Mouse (Mus musculus) neural tube, embryonic 14.5 days (tissue): Measurements from ENCODE around the gene Dpysl4. TPM values are rescaled to one million over a fixed set of nuclear protein-coding genes. Genes with fewer than 3 reads are reported as not detected.

Experiments
- ATAC-seq: fragments of 200-750 bp; cut with Nextera tagmentation; 2 replicates; pipeline ENCODE4 v1.8.0; 2017; ENCODE audit warnings: low read depth, mild to moderate bottlenecking, moderate TSS enrichment, moderate library complexity
- H3K27ac ChIP-seq: fragments of 300-500 bp; sonication (generic); 2 replicates; pipeline ENCODE4 v1.5.1; 2014; ENCODE audit warnings: low read depth, mild to moderate bottlenecking, control low read depth, low read length, moderate library complexity, mixed read lengths
- H3K27me3 ChIP-seq: fragments of 300-500 bp; sonication (generic); 2 replicates; pipeline ENCODE4 v1.6.1; 2014; ENCODE audit warnings: low read length; ENCODE audit not compliant: control insufficient read depth, insufficient read depth
- H3K36me3 ChIP-seq: fragments of 300-500 bp; sonication (generic); 2 replicates; pipeline ENCODE4 v1.6.1; 2014; ENCODE audit warnings: low read length, mixed read lengths; ENCODE audit not compliant: control insufficient read depth, insufficient read depth
- H3K4me1 ChIP-seq: fragments of 300-500 bp; sonication (generic); 2 replicates; pipeline ENCODE4 v1.6.1; 2014; ENCODE audit warnings: low read length; ENCODE audit not compliant: control insufficient read depth, insufficient read depth
- H3K4me2 ChIP-seq: fragments of 300-500 bp; sonication (generic); 2 replicates; pipeline ENCODE4 v1.6.1; 2014; ENCODE audit warnings: mild to moderate bottlenecking, low read depth, low read length, control low read depth
- H3K4me3 ChIP-seq: fragments of 300-500 bp; sonication (generic); 2 replicates; pipeline ENCODE4 v1.5.1; 2014; ENCODE audit warnings: low read depth, low read length, control low read depth, mixed read lengths
- H3K9ac ChIP-seq: fragments of 300-500 bp; sonication (generic); replicated peaks from 2 replicates; pipeline ENCODE4 v1.6.1; 2014; ENCODE audit warnings: low read depth, mild to moderate bottlenecking, control low read depth, low read length, mixed read lengths
- H3K9me3 ChIP-seq: fragments of 300-500 bp; sonication (generic); 2 replicates; pipeline ENCODE4 v1.6.1; 2016; ENCODE audit warnings: low read length; ENCODE audit not compliant: control insufficient read depth
- WGBS: fragments of 180-500 bp; shearing (Covaris S2); extraction: QIAGEN DNeasy Blood & Tissue Kit; methylation state at CpG from one replicate; pipeline ENCODE4 v1.1.7; 2014; 5-methylcytosine and 5-hydroxymethylcytosine counted together
- polyA plus RNA-seq: library from polyadenylated mRNA; unstranded; fragments of >200 nt; fragmentation: Nextera tagmentation; extraction: Ambion mirVana; gene quantifications from 2 replicates; pipeline ENCODE4 v1.2.1, GENCODE M21; 2014

Gene Dpysl4
- polyA plus RNA-seq, result 256 TPM in 2 replicates

DNA sequence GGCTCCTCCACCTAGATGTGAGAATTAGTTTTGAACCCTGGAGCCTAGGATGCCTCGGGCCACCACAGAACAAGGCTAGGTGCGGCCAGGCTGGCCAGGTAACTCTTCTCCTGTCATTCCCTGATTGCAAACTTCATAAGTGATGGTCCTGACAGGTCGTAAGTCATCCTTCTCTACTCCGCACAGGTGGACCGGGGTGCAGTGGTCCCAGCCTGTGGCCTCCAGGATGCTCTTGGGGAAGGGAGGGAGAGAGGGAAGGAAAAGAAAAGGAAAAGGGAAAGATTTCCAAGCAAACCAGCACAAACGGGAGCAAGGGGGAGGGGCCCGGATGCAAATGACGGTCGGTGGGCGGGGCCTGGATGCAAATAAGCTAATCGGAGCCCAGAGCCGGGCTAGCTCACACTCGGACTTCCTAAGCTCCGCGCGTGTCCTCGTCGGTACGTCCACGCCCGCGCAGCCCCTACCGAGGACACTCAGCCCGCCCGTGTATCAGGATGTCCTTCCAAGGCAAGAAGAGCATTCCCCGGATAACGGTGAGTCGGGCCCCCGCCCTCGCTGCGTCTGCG lies at the start of gene Dpysl4:
Dpysl4 (plus strand) TSS at position 373 of the 566 bp plus-strand sequence.
- H3K4me2 ChIP-seq, result peak within 1 kb of the TSS; percentile 63
- peaks cover 10% of the 10 kb centered on the region; the same call in 1 of the 2 replicates for H3K36me3 ChIP-seq
- peak within 1 kb of the TSS; percentile 96 for H3K9ac ChIP-seq
- peak; percentile 85 for ATAC-seq
- H3K4me3 ChIP-seq, result peak within 1 kb of the TSS; percentile 89
- WGBS, result 7% methylated on average over 32 of the region's 32 CpGs
- peak within 1 kb of the TSS; percentile 81 for H3K27ac ChIP-seq
- H3K4me1 ChIP-seq, result peaks cover 31% of the 10 kb centered on the region
- no peaks in the 10 kb centered on the region for H3K27me3 ChIP-seq
- no peaks in the 10 kb centered on the region; the same call in 1 of the 2 replicates for H3K9me3 ChIP-seq

DNA sequence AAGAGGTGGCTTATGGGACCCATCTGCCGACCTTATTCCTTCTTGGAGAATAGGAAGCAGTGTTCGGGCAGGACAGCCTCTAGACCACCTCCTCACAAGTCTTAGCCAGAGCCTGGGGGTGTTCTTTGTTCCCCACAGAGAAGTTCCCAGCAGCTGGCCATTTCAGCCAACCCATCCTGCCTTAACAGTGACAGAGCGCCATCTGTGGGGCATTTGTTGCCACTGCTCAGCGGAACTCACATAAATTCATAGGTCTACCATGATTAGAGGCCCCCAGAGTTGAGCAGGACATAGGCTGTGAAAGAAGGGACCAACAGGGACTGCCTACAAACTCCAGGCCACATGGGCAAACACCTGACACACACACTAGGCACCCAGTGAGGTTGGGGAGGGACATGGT lies 22.4 kb upstream of the Dpysl4 start:
- no peaks in the 10 kb centered on the region for H3K9me3 ChIP-seq
- no peaks in the 10 kb centered on the region for H3K4me1 ChIP-seq
- 58% methylated on average over 4 of the region's 4 CpGs for WGBS
- H3K4me2 ChIP-seq, result no peak overlapping the region
- no peak overlapping the region for H3K9ac ChIP-seq
- H3K4me3 ChIP-seq, result no peak overlapping the region
- no peak overlapping the region for H3K27ac ChIP-seq
- no peaks in the 10 kb centered on the region; the same call in 1 of the 2 replicates for H3K27me3 ChIP-seq
- no peaks in the 10 kb centered on the region for H3K36me3 ChIP-seq
- no peak for ATAC-seq

DNA sequence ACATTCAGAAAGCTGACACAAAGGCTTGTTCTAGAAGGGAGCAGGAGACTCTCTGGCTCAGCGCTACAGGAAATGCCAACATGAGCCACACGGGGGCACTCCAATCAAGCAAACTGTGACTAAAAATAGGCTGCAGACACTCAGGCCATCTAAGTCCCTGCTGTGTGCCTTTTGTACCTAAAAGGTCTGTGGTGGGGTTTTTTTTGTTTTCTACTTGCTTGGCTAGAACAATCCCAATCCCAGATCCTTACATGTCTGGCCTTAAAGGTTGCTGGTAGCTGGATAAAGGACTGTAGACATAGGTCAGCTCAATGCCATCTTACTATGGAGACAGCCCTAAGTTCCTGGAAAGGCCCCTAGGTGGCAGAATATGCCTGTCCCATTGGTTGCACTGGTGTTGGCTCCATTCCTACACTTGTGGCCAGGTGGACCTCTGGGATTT lies 17.6 kb upstream of the Dpysl4 start:
- H3K9me3 ChIP-seq, result no peaks in the 10 kb centered on the region
- no peak overlapping the region for H3K27ac ChIP-seq
- H3K4me3 ChIP-seq, result no peak overlapping the region
- no peak overlapping the region for H3K4me2 ChIP-seq
- WGBS, result 5% methylated on average over 2 of the region's 2 CpGs
- peak; percentile 85 for ATAC-seq
- no peak overlapping the region for H3K9ac ChIP-seq
- no peaks in the 10 kb centered on the region; the same call in 1 of the 2 replicates for H3K27me3 ChIP-seq
- no peaks in the 10 kb centered on the region for H3K4me1 ChIP-seq
- H3K36me3 ChIP-seq, result no peaks in the 10 kb centered on the region

DNA sequence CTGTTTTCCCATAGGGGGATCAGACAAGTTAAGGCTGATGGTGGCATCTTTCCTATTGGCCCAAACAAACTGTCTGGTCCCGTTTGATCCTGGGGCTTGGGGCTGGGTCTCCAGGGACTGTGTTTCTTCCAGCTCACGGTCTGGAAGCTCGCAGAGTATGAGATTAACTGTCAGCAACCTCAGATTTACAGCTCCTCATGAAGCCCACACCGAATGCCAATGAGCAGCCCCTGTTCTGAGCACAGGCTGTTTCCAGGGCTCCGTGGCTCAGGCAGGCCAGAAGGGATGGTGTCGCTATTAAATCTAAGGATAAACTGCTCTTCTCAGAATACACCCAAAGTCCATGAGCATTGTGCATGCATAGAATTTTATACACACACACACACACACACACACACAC lies 11.6 kb upstream of the Dpysl4 start:
- Histone ChIP-seq H3K9ac (no peak overlapping the region), H3K27ac (peak overlapping the region; percentile 85)
- peak; percentile 68 for ATAC-seq

DNA sequence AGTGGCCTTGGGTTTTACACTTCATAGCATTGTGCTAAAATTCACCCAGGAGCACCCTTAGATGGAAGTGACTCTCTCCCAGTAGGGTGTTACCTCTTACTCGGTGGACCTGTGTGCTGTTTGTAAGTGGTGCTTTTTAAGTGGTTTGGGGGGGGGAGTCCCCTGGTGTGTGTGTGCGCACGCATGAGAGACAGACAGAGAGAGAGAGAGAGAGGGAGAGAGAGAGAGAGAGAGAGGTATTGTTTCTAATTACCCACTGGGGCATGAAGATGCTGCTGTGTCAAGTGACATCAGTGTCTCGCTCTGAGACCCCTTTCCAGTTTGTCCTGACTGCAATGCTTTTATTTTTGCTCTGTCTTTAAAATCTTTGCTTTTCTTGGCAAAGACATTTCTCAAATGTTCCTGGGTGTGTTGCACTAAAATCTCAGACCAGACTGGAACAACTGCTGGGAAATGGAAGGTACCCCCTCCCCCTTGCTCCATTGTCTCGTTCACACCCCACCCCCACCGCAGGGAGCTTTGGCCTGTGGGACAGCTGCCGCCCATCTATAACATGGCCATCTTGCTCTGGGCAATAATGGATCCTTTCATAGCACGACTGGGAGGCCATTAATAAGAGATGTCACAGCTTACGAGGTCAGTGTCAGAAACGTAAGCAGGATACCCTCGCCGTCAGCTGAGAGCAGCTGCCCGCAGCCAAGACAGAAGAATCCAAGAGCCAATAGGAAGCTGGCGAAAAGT lies 10.6 kb upstream of the Dpysl4 start:
- Histone ChIP-seq H3K9ac (0 out of 2 replicates have a peak overlapping the region, but pooled peaks have one; percentile 1), H3K9me3 (no peaks in the 10 kb centered on the region), H3K4me2 (no peak overlapping the region), H3K36me3 (no peaks in the 10 kb centered on the region), H3K27ac (peak overlapping the region; percentile 85), H3K27me3 (no peaks in the 10 kb centered on the region), H3K4me1 (peaks cover 46% of the 10 kb centered on the region), H3K4me3 (no peak overlapping the region)
- peak; percentile 48; the same call in 1 of the 2 replicates for ATAC-seq
- 11% methylated on average over 14 of the region's 14 CpGs for WGBS

More for the DNA sequence above, 11.6 kb upstream of the Dpysl4 start:
- no peak overlapping the region for H3K4me3 ChIP-seq
- WGBS, result 6% methylated on average over 6 of the region's 6 CpGs
- no peaks in the 10 kb centered on the region for H3K36me3 ChIP-seq
- no peaks in the 10 kb centered on the region for H3K27me3 ChIP-seq
- H3K4me1 ChIP-seq, result peaks cover 46% of the 10 kb centered on the region
- no peak overlapping the region for H3K4me2 ChIP-seq
- H3K9me3 ChIP-seq, result no peaks in the 10 kb centered on the region

DNA sequence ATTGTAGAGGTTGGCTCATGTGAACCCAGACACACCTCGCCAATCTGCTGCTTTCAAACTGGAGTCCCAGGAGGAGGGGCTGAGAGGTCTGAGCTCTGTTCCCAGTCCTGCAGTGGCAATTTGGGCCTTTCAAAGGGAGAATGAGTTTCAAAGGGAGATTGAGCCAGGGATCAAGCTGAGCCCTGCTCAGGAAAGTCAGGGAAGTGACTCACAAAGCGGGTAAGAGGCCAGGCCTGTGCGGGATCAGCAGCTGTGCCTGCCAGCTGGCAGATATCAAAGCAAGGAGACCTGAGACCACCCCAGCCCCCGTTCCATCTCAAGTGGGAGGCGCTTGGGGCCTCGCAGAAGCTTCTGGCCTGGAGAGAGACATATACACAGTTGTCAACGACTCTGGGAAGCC lies 8.5 kb upstream of the Dpysl4 start:
- peak overlapping the region; percentile 77 for H3K27ac ChIP-seq

DNA sequence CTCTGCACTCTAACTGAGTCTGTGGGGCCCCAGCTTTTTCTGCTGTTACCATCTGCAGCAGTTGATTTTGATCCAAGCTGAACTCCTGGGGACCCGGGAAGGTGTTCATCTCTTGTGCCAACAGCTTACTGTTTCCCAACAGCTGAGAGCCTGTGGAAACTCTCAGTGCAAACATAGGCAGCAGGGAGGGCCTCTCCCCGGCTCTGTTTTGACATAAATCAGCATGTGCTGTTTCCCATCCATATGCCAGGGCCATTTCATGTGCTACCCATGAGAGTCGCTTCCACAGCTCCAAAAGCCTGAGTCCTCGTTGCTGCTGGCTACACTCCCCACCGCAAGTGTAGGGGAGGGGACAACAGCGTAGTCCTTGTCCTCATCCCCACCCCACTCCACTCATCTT lies 7.6 kb upstream of the Dpysl4 start:
- H3K9me3 ChIP-seq, result no peaks in the 10 kb centered on the region; the same call in 1 of the 2 replicates
- H3K36me3 ChIP-seq, result no peaks in the 10 kb centered on the region
- H3K4me3 ChIP-seq, result no peak overlapping the region
- H3K4me1 ChIP-seq, result peaks cover 46% of the 10 kb centered on the region
- WGBS, result 19% methylated on average over 6 of the region's 6 CpGs
- H3K4me2 ChIP-seq, result no peak overlapping the region
- H3K27me3 ChIP-seq, result no peaks in the 10 kb centered on the region
- ATAC-seq, result peak; percentile 7; the same call in 1 of the 2 replicates
- H3K9ac ChIP-seq, result no peak overlapping the region; the same call in 1 of the 2 replicates
- H3K27ac ChIP-seq, result peak overlapping the region; percentile 77

More for the DNA sequence above, 8.5 kb upstream of the Dpysl4 start:
- Histone ChIP-seq H3K36me3 (no peaks in the 10 kb centered on the region), H3K27me3 (no peaks in the 10 kb centered on the region), H3K4me3 (no peak overlapping the region), H3K9ac (no peak overlapping the region), H3K4me2 (no peak overlapping the region), H3K9me3 (no peaks in the 10 kb centered on the region; the same call in 1 of the 2 replicates), H3K4me1 (peaks cover 46% of the 10 kb centered on the region)
- no peak for ATAC-seq
- 13% methylated on average over 7 of the region's 7 CpGs for WGBS

DNA sequence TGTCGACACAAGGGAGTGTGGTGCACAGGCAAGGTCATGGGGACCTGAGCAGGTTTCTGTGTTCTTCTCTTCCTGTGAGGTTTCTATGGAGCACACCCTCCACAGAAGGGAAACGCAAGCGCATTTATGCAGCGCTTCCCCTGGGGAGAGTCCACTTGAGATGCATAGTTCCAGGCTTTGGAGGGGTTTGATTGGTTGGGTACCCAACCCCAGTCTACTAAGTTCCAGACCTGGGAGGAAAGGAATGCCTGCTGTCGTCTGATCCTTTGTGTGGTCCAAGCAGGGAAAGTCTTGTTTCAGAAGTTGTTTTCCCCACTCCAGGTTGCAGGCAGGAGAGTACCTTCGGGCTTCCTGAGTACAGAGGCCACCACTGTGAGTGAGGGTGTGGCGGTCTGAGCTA lies 6.7 kb upstream of the Dpysl4 start:
- Histone ChIP-seq H3K27ac (peak overlapping the region; percentile 77; the same call in 1 of the 2 replicates), H3K27me3 (no peaks in the 10 kb centered on the region), H3K4me3 (no peak overlapping the region), H3K9me3 (no peaks in the 10 kb centered on the region; the same call in 1 of the 2 replicates), H3K36me3 (no peaks in the 10 kb centered on the region), H3K4me2 (no peak overlapping the region), H3K4me1 (peaks cover 42% of the 10 kb centered on the region), H3K9ac (no peak overlapping the region)
- no peak for ATAC-seq
- WGBS, result 72% methylated on average over 7 of the region's 7 CpGs

DNA sequence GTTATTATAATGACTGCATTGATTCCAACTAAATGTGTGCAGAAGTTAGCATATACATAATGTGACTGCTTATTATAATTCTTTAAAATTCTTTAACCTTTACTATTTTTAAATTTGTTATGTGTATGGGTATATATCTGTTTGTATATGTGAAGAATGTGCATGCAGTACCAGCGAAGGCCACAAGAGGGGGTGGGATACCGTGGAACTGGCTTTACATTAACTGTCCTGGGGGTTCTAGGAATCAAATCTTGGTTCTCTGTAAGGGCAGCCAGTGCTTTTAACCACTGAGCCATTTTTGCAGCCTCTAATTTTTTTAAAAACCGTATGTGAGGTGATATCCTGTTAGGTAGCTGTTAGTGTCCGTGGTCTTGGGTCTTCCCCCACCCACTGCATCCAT lies 5.1 kb upstream of the Dpysl4 start:
- H3K4me3 ChIP-seq, result no peak overlapping the region
- H3K27me3 ChIP-seq, result no peaks in the 10 kb centered on the region
- no peak for ATAC-seq
- H3K9ac ChIP-seq, result no peak overlapping the region
- H3K36me3 ChIP-seq, result no peaks in the 10 kb centered on the region
- H3K4me2 ChIP-seq, result no peak overlapping the region
- 67% methylated on average over 4 of the region's 4 CpGs for WGBS
- H3K27ac ChIP-seq, result no peak overlapping the region
- peaks cover 30% of the 10 kb centered on the region for H3K4me1 ChIP-seq
- no peaks in the 10 kb centered on the region; the same call in 1 of the 2 replicates for H3K9me3 ChIP-seq
